Mouse (Mus musculus) forebrain, postnatal 0 days (tissue): ENCODE results near the gene Olfr824. TPM values are rescaled to one million over a fixed set of nuclear protein-coding genes. Genes with fewer than 3 reads are reported as not detected.

Experiments used
- ATAC-seq: fragments of 200-750 bp; cut with Nextera tagmentation; 2 replicates; pipeline ENCODE4 v1.8.0; 2017; ENCODE audit warnings: mild to moderate bottlenecking, moderate library complexity
- DNase-seq: peaks from one replicate; pipeline ENCODE4 v3.0.0-alpha.2; 2015
- H3K27ac ChIP-seq: fragments of 300-500 bp; sonication (generic); 2 replicates; pipeline ENCODE4 v1.5.1; 2014; ENCODE audit warnings: low read depth, mild to moderate bottlenecking, antibody characterized with exemption, low read length, moderate library complexity, mixed read lengths
- H3K27me3 ChIP-seq: fragments of 300-500 bp; sonication (generic); 2 replicates; pipeline ENCODE4 v1.6.1; 2014; ENCODE audit warnings: mild to moderate bottlenecking, low read length, mixed read lengths; ENCODE audit not compliant: insufficient read depth
- H3K36me3 ChIP-seq: fragments of 300-500 bp; sonication (generic); 2 replicates; pipeline ENCODE4 v1.6.1; 2014; ENCODE audit warnings: mild to moderate bottlenecking, moderate library complexity; ENCODE audit not compliant: insufficient read depth
- H3K4me1 ChIP-seq: fragments of 300-500 bp; sonication (generic); 2 replicates; pipeline ENCODE4 v1.6.1; 2014; ENCODE audit warnings: antibody characterized with exemption; ENCODE audit not compliant: insufficient read depth
- H3K4me2 ChIP-seq: fragments of 300-500 bp; sonication (generic); 2 replicates; pipeline ENCODE4 v1.6.1; 2014; ENCODE audit warnings: low read depth, mild to moderate bottlenecking, moderate library complexity
- H3K4me3 ChIP-seq: fragments of 300-500 bp; sonication (generic); 2 replicates; pipeline ENCODE4 v1.5.1; 2014; ENCODE audit warnings: low read depth, low read length, mixed read lengths
- H3K9ac ChIP-seq: fragments of 300-500 bp; sonication (generic); 2 replicates; pipeline ENCODE4 v1.6.1; 2014; ENCODE audit warnings: mild to moderate bottlenecking
- H3K9me3 ChIP-seq: fragments of 300-500 bp; sonication (generic); 2 replicates; pipeline ENCODE4 v1.6.1; 2016; ENCODE audit warnings: low read length
- CTCF ChIP-seq: sonication (generic); IDR thresholded peaks from 2 replicates; pipeline ENCODE4 v1.5.1; 2016; ENCODE audit warnings: antibody characterized with exemption, control low read depth, low read depth
- WGBS: fragments of 180-500 bp; shearing (Covaris S2); extraction: QIAGEN DNeasy Blood & Tissue Kit; methylation state at CpG from one replicate; pipeline ENCODE4 v1.1.7; 2014; 5-methylcytosine and 5-hydroxymethylcytosine counted together
- polyA plus RNA-seq: library from polyadenylated mRNA; unstranded; fragments of >200 nt; fragmentation: Nextera tagmentation; extraction: Ambion mirVana; gene quantifications from 2 replicates; pipeline ENCODE4 v1.2.1, GENCODE M21; 2015
- total RNA-seq: library from RNA; depleted of rRNA; stranded (reverse); fragments of >200 nt; gene quantifications from 2 replicates; pipeline ENCODE4 v1.2.3, GENCODE M21; 2014; rRNA removed

Gene Olfr824
- total and polyA plus RNA-seq, 2 experiments from 2014 or later: not detected

- Histone ChIP-seq H3K4me1 (no peaks in the 10 kb centered on the region), H3K27ac (no peak overlapping the region), H3K9me3 (no peaks in the 10 kb centered on the region), H3K4me3 (no peak overlapping the region), H3K4me2 (no peak overlapping the region), H3K9ac (no peak overlapping the region), H3K36me3 (no peaks in the 10 kb centered on the region), H3K27me3 (no peaks in the 10 kb centered on the region)
- DNase-seq (peak; percentile 40), ATAC-seq (no peak)
- TF ChIP-seq CTCF: peak; percentile 58
These were observed 33.7 kb downstream of the Olfr824 start for GRCm38 (mm10) chr10:130096104-130096503.

GRCm38 (mm10) chr10:130092838-130093440 lies 36.9 kb downstream of the Olfr824 start:
- Histone ChIP-seq H3K4me2 (no peak overlapping the region), H3K4me3 (no peak overlapping the region), H3K27ac (no peak overlapping the region), H3K4me1 (no peaks in the 10 kb centered on the region), H3K36me3 (no peaks in the 10 kb centered on the region), H3K9ac (no peak overlapping the region), H3K9me3 (no peaks in the 10 kb centered on the region), H3K27me3 (no peaks in the 10 kb centered on the region)
- TF ChIP-seq CTCF: peak; percentile 76
- WGBS: 28% methylated on average over 5 of the region's 5 CpGs
- peak; percentile 79 for DNase-seq
- peak; percentile 80 for ATAC-seq

Other genes starting within 250 kb of the Olfr824 start
- gene Olfr815, start 224.1 kb downstream of the Olfr824 start, total RNA-seq: not detected in 2 replicates
- not detected in 2 replicates for gene Olfr815, start 224.1 kb downstream of the Olfr824 start, polyA plus RNA-seq
- not detected in 2 replicates for gene Olfr816, start 214.4 kb downstream of the Olfr824 start, total RNA-seq
- gene Olfr816, start 214.4 kb downstream of the Olfr824 start, polyA plus RNA-seq: not detected in 2 replicates
- gene Olfr818, start 180.9 kb downstream of the Olfr824 start, total RNA-seq: not detected in 2 replicates
- not detected in 2 replicates for gene Olfr818, start 180.9 kb downstream of the Olfr824 start, polyA plus RNA-seq
- not detected in 2 replicates for gene Olfr819, start 162.7 kb downstream of the Olfr824 start, total RNA-seq
- not detected in 2 replicates for gene Olfr819, start 162.7 kb downstream of the Olfr824 start, polyA plus RNA-seq
- not detected in 2 replicates for gene Olfr247, start 153.9 kb downstream of the Olfr824 start, total RNA-seq
- gene Olfr247, start 153.9 kb downstream of the Olfr824 start, polyA plus RNA-seq: not detected in 2 replicates
- not detected in 2 replicates for gene Gm10310, start 144.9 kb downstream of the Olfr824 start, total RNA-seq
- gene Gm10310, start 144.9 kb downstream of the Olfr824 start, polyA plus RNA-seq: not detected in 2 replicates
- not detected in 2 replicates for gene Olfr820, start 117.4 kb downstream of the Olfr824 start, total RNA-seq
- gene Olfr820, start 117.4 kb downstream of the Olfr824 start, polyA plus RNA-seq: not detected in 2 replicates
- gene Olfr821, start 99.7 kb downstream of the Olfr824 start, total RNA-seq: not detected in 2 replicates
- not detected in 2 replicates for gene Olfr821, start 99.7 kb downstream of the Olfr824 start, polyA plus RNA-seq
- gene Olfr822, start 58.8 kb downstream of the Olfr824 start, total RNA-seq: not detected in 2 replicates
- gene Olfr822, start 58.8 kb downstream of the Olfr824 start, polyA plus RNA-seq: not detected in 2 replicates
- not detected in 2 replicates for gene Olfr823, start 14.6 kb downstream of the Olfr824 start, total RNA-seq
- not detected in 2 replicates for gene Olfr823, start 14.6 kb downstream of the Olfr824 start, polyA plus RNA-seq
- not detected in 2 replicates for gene Olfr825, start 36.8 kb upstream of the Olfr824 start, total RNA-seq
- gene Olfr825, start 36.8 kb upstream of the Olfr824 start, polyA plus RNA-seq: not detected in 2 replicates
- gene Olfr826, start 54.2 kb upstream of the Olfr824 start, total RNA-seq: not detected in 2 replicates
- gene Olfr826, start 54.2 kb upstream of the Olfr824 start, polyA plus RNA-seq: not detected in 2 replicates
- gene Olfr827, start 84.4 kb upstream of the Olfr824 start, total RNA-seq: not detected in 2 replicates
- not detected in 2 replicates for gene Olfr827, start 84.4 kb upstream of the Olfr824 start, polyA plus RNA-seq
- 0.69 and 1.9 TPM in 2 replicates for gene Neurod4, start 150.2 kb upstream of the Olfr824 start, total RNA-seq
- gene Neurod4, start 150.2 kb upstream of the Olfr824 start, polyA plus RNA-seq: 0.78 and 1.2 TPM in 2 replicates
- gene Tespa1, start 192.9 kb upstream of the Olfr824 start, total RNA-seq: not detected in 2 replicates
- gene Tespa1, start 192.9 kb upstream of the Olfr824 start, polyA plus RNA-seq: not detected in 2 replicates